Mouse (Mus musculus) urinary bladder, postnatal 25 days (tissue): ENCODE data around the gene Rnf144a.

Experiments
- DNase-seq: peaks from one replicate; pipeline ENCODE4 v3.0.0; 2022; ENCODE audit warnings: low spot score

Gene Rnf144a

GRCm38 (mm10) chr12:26410443-26410842 is 4.6 kb downstream of the Rnf144a start:
- no peak for DNase-seq

GRCm38 (mm10) chr12:26408707-26409106 is 6.3 kb downstream of the Rnf144a start:
- no peak for DNase-seq

DNA sequence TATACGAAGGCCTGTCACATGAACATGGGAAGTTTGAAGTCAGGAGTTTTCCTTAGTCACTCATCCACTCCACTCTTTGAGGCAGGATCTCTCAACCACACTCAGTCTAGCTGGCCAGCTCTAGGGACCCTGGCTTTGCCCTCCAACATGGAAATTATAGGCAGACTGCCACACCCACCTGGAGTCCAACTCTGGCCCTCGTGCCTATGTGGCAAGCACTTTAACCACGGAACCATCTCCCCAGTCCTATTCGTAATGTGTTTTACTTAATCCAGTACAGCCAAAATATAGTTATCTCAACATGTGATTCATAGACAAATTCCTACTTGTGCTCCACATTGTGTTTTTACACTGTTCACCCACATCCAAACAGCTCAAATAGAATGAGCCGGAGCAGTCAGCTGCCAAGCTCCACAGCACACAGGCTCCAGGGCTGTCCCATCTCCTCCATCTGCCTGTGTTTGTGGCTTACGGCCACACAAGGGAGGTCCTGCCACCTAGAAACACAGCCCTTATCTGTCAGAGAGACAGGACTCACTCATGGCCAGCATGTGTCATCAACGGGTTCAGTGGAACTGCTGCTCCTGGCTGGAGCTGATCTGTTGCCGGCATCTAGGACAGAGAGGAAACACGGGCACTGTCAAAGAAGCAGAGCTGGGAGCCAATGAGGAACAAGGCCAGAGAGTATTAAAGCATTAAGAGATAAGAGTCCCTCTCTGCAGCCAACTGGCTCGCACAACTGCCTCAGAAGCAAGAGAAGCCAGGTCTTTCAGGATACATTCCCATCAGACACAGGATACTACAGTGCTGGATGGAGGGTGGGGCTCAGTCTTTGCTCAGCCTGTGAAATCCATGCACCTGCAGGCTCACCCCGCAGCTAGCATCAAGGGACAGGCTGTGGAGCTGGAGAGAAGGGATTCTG is 10.0 kb downstream of the Rnf144a start:
- DNase-seq, result no peak

DNA sequence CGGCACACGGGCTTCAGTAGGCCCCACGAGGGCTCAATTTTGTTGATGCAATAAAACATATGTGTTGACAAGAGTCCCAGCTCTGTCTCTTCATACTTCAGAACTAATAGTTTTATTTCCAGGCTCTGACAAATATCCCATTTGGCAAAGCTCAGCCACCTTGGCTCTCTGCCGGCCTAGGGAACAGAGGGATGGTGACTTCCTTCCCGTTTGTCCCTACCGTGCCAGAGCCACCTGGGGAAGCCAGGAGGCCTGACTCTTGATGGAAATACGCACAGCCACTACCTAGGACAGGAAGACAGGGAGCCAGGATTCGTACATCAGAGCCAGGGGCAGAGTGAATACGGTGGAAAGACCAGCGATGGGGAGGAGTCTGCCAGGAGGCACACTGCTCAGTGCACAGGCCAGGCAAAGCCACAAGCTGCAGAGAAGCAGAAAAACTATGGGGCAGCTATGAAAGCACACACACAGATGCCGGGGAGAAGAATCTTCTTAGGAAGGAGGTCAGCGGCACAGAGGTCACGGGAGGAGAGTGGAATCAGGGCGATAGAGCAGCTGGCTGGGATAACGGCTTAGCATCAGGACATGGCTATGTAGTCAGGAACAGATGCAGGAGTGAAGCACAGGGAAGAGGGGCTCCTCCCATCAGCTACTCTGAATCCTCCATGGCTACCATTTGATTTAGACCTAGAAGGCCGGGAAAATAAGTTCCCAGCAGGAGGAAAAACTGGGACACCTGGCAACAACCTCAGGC is 11.5 kb downstream of the Rnf144a start:
- no peak for DNase-seq

GRCm38 (mm10) chr12:26401696-26402470 is 13.2 kb downstream of the Rnf144a start:
- no peak for DNase-seq

- no peak for DNase-seq
Observed at GRCm38 (mm10) chr12:26401254-26401653, 13.8 kb downstream of the Rnf144a start.

GRCm38 (mm10) chr12:26400762-26401161 is 14.3 kb downstream of the Rnf144a start:
- DNase-seq, result no peak

DNA sequence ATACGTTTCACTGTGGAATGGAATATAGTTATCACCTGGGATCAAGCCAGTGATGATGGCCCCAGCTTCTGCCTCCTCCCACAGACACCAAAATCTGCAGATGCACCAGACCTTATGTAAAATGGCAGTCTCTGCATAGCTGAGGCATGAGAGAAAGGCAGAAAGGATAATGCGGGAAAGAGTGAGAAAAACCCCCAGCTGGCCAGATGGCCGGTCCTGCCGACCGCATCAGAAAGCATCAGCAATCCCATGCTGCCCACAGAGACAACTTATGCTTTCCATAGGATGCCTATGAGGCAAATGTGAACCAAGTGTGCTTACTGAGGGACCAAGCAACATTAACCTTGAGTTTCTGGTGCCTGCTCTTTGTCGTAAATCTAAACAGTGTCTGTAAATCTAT is 15.7 kb downstream of the Rnf144a start:
- DNase-seq, result no peak

- DNase-seq, result no peak
Observed at GRCm38 (mm10) chr12:26398597-26398996, 16.5 kb downstream of the Rnf144a start.

GRCm38 (mm10) chr12:26394485-26395470 is 20.3 kb downstream of the Rnf144a start:
- no peak for DNase-seq

GRCm38 (mm10) chr12:26393291-26393690 is 21.8 kb downstream of the Rnf144a start:
- no peak for DNase-seq

GRCm38 (mm10) chr12:26391162-26391561 is 23.9 kb downstream of the Rnf144a start:
- no peak for DNase-seq

DNA sequence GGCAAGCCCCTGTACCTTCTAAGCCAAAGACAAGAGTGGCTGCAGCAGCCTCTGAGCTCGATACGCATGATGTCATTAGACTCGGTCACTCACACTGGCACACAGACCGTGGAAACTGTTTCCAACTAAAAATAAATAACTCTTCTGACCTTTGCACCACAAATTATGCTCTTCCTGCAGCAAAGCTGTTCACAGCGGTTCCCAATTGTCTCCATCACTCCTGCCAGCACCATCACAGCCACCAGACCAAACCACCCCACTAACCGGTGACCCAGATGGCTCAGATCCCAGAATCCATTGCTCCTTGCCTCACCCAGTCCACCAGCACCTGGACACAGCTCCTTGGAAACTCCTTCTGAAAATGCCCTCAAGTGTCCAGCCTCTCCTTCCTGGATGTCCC is 27.5 kb downstream of the Rnf144a start:
- no peak for DNase-seq

GRCm38 (mm10) chr12:26386947-26387346 is 28.1 kb downstream of the Rnf144a start:
- no peak for DNase-seq

DNA sequence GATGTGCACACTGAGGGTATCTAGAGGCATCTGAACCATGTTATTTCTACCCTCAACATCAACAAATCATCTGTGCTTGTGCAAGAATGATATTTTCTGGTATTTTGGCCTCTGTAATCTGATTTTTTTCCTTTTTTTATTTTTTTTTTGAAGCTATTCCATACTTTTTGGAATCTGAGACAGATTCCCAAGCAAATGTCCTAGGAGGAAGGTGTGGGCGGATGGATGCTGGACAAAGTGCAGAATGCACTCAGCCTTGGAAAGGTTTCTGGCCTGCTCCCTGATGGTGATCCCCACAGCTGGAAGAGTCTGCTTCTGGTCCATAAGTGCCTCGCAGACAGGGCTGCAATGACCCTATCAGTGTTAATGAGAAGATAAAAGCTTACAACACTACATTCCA is 28.9 kb downstream of the Rnf144a start:
- no peak for DNase-seq

DNA sequence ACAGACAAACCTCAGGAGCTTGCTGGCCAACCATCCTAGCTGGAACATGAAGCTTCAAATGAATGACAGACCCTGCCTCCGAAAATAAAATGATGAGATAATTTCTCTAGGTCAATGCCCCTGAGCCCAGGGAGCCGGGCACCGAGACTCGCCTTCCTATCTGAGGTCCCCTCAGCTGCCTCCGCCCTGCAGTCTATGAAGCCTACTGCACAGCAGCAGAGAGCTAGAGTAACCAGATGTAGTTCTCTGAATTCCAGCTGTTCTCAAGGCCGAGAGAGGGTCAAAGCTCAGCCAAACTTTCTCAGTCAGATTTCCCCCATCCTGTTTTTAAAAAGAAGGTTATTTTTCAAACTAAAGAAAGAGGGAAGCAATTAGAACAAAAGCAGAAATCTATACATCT is 29.3 kb downstream of the Rnf144a start:
- DNase-seq, result no peak

DNA sequence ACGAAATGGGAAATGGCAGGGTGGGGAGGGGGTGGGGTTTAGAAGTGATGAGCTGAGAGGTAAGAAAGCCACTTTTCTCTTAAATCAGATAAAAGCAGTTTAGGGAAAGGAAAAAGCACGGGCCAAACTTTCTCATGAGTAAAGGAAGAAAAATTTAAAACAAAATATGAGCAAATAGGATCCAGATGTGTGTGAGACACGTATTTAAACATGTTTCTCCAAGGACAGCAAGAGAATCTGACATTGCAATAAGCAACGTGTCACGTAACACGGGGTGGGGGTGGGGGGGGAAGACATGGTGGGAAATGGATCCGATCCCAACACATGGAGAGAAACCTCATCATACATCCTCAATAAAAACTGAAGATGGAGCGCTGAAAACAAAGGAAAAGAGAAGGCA is 33.3 kb downstream of the Rnf144a start:
- DNase-seq, result no peak

GRCm38 (mm10) chr12:26379797-26380196 is 35.3 kb downstream of the Rnf144a start:
- no peak for DNase-seq

- DNase-seq, result no peak
Observed at GRCm38 (mm10) chr12:26377691-26378090, 37.4 kb downstream of the Rnf144a start.

DNA sequence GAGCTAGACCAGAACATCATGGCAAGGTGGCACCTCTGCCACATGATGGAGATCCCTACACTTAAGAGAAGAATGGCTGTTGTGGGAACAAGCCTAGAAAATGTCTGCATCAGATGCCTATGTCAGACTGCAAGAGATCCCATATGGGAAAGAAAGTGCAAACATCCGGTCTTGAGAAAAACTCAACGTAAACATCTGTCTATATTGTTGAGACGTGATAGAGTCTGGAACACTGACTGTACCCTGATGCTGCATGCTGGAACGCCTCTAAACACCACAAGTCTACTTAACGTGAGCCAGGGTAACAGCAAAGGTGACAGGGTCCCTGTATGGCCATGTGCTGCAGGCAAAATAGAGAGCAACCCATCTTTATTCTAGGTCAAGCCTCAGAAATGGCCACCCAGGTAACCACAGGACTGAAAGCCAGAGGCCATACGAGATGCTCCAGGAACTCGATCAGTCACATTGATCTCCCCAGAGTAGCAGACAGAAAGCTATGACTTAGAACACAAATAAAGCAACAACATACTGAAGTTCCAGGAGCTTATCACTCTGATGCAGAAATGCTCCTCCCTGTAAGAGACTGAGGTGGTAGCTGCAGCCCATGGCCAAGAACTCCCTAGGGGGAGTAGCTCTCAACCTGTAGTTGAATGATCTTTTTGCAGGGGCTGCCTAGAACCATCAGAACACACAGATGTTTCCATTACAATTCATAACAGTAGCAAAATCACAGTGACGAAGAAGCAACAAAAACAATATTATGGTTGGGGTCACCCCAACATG is 38.3 kb downstream of the Rnf144a start:
- DNase-seq, result no peak
